Mouse (Mus musculus) megakaryocyte-erythroid progenitor cell, adult 5-6 weeks (primary cell): ENCODE data around the gene Fam129c. TPM values are rescaled to one million over a fixed set of nuclear protein-coding genes. Genes with fewer than 3 reads are reported as not detected.

Source experiments
- ATAC-seq: replicated peaks from 2 replicates; pipeline ENCODE4 v1.8.0; 2016; ENCODE audit warnings: mild to moderate bottlenecking, inconsistent platforms; ENCODE audit not compliant: severe bottlenecking, poor library complexity, low FRiP score, low TSS enrichment
- total RNA-seq, 2 experiments: library from RNA; stranded (forward) in 1 of 2; stranded (reverse) in 1 of 2; fragments of 200-1000, 215-1000 nt in 1 of 2; fragments of >200 nt in 1 of 2; fragmentation: Nextera tagmentation in 1 of 2; gene quantifications; 2 replicates each; pipeline ENCODE4 v1.2.3; 2014 to 2017

The Fam129c gene
- total RNA-seq, 2 experiments from 2014 or later = 0.14 to 42.5 TPM

DNA sequence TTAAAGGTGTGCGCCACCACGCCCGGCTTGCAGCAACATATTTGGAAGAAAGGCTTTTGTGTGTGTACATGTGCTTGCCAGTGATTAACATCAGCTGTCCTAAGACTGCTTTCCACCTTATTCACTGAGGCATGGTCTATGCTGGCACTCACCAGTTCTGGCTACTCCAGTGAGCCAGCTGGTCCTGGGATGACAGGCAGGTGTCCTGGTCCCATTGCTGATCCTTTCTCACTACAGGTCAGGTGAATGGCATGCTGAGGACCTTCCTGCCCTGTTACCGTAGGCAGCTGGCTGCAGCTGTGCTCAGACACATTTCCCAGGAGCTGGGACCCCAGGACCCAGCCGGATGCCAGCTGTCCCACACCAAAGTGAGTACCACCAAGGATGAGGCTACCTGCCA lies 1.4 kb downstream of the Fam129c start:
- ATAC-seq = no peak

DNA sequence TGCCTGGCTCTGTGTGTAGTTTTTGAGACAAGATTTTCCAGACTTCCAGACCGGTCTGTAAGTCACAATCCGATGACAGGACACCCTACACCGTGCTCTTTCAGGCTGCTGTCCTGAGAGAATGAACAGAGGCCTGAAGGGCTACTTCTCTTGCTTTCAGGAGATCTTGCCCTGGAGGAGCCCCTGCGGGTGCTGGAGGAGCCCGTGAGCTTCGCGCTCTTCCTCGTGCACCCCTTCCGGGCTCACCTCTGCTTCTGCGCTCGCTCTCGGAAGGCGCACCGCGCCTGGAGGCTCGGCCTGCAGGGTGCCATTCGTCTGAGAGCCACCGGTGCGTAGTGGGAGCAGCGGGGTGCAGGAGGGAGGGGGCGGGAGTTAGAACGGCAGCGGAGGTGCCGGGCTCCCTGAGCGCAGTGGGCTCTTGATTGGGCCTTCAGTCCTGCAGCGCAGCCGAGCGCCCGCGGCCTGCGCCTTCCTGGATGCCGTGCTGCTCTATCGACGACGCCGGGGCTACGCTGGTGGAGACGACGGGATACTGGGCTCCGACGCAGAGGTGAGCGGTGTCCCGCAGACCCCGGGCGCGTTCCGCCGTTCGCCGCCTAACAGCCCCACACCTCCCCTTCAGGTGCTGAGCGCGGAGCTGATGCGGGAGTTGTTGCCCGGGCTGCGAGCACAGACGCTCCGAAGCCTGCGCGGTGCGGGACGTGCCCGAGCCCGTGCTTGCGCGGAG lies 4.7 kb downstream of the Fam129c start:
- 0 out of 2 replicates have a peak, but pooled peaks have one; percentile 18 for ATAC-seq

DNA sequence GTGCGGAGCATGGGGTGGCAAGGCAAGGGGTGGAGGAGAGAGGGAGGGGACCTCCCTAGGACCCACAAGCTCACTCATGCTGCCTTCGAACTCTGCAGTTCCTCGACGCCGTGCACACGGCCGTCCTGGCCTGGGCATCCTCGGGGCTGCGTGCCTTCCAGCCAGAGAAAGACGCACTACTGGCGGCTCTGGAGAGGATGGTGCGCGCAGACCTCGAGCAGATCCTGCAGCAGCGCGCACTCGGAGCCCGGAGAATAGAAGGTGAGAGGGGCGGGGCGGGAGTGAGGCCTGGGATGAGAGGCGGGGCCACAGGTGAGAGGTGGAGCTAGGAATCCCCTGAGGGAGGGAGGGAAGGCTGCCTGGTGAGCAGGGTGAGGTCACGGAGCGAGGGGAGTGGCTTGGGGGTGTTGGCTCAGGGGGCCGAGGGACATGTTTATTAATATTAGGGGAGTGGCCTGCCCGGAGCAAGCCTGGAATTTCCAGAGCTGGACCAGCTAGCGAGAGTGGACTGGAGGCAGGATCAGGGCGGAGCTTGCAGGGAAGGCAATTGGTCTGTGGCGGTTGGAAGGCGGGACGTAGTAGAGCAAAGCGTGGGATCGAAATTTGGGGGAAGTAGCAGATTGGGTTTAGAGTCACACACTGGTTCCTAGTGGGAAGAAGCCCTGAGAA lies 5.4 kb downstream of the Fam129c start:
- 0 out of 2 replicates have a peak, but pooled peaks have one; percentile 23 for ATAC-seq

DNA sequence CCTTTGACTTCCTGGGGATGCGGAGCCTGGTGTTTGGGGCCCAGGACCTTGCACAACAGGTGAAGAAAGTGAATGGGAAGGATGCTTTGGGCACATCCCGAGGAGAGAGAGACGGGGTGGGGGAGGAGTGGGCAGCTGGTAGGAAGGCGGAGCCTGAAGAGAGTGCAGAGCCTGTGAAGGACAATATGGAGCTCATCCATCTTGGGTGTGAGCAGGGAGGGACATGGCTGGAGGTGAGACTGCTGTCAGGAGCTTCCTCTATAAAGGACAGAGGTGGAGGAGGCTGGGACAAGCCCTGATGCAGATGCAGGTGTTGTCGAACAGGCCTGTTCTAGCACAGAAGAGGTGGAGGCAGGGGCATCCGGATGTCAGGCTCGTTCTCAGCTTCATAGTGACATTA lies 6.6 kb downstream of the Fam129c start:
- no peak for ATAC-seq

DNA sequence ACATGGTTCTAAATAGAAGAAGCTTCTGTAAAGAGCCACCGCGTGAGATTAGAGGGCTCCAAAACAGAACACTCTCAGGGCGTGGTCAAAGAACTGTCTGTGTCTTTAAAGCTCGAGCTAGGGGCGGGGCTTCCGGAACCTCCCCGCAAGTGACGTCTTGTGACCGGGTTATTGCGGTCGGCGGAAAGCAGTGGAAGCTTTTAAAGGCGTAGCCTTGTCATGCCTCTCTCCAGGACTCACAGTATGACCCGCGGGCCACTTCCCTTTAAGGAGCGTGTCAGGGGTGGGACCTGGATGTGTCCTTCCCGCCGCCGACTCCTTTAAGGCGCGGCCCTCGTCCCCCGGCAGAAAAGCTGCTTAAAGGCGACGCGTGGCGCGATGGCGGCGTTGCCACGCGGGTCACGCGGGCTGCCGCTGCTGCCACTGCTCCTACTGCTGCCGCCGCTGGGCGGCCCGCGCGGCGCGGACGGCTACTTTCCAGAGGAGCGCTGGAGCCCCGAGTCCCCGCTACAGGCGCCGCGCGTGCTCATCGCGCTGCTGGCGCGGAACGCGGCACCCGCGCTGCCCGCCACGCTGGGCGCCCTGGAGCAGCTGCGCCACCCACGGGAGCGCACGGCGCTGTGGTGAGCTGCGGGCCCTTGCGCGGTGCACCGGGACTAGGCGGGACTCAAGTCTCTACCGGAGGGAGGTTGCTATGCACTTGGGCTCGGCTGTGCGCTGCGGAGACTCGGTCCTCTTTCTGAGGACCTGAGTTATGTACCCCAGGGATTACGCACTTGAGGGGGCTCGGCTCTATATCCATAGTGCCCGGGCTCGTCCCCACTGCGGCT lies 13.6 kb downstream of the Fam129c start, which contains the start of gene Colgalt1:
Colgalt1 (plus strand) TSS at position 177 of the 830 bp plus-strand sequence.
- peak; percentile 98 for ATAC-seq

DNA sequence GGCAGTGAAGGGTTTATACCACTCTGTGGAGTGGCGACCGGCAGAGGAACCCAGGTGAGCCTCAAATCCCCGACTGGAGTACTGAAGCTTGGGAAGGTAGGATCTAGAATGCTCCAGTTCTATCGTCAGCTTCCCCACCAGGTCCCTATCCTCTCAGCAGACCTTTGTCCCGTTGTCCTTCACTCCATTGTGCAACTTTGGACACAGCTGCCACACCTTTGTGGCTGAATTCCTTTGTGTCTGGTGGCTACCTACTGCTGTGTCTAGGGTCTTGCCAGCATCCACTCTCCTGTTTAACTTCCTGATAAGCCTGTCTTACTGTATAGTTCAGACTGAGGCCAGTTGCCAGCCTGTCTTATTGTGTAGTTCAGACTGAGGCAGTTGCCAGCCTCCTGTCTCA lies 14.7 kb downstream of the Fam129c start:
- ATAC-seq = no peak

DNA sequence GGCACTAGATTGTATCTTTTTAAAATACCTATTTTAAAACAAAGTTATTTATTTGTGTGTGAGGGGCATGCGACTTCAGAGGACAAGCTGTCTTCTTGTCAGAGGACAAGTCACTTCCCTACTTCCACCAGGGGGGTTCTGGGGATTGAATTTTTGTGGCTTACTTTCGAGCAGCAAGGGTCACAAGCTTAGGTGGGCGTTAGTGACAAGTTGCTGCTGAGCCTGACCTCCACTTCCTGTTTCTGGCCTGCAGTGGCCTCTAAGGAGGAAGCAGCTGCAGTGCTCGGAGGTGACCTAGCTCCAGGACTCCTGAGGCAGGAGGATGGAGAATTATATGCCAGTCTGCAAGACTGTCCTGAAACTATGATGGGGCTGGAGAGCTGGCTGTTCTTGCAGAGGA lies 16.0 kb downstream of the Fam129c start:
- no peak for ATAC-seq

DNA sequence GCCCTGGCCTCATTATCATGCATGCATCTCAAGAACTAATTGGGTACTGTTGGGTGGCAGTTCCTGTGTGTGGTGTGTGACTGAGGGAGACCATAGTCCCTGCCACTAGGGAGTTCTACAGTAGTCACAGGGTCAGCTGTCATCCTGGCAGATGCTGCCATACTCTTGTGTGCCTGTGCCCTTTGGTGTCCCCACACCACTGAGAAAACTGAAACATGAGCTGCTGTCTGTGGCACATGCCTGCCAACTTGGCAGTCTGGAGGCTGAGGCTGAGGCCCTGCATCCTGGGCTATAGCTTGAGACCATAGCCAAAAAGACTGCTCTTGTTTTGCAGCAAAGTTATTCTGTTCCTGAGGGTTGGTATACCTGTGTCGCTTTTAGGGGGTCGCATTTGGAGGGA lies 22.3 kb downstream of the Fam129c start:
- no peak for ATAC-seq

DNA sequence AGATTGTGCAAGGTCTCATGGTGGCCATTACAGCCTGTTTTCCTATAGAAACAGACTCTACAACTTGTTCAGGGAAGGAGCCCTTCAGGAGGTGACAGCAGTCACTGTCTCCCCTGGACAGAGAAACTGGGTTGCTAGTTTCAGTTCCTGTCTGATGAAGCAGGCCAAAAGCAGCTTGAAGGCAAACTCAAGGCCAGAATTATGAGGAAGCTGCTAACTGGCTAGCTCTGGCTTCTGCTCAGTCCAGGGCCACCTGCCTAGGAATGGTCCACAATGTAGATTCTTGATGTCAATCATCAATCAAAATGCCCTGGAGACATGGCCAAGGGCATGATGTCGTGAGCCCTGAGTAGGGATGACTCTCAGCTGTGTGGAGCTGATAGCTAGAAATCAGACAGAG lies 27.6 kb downstream of the Fam129c start:
- ATAC-seq = no peak

DNA sequence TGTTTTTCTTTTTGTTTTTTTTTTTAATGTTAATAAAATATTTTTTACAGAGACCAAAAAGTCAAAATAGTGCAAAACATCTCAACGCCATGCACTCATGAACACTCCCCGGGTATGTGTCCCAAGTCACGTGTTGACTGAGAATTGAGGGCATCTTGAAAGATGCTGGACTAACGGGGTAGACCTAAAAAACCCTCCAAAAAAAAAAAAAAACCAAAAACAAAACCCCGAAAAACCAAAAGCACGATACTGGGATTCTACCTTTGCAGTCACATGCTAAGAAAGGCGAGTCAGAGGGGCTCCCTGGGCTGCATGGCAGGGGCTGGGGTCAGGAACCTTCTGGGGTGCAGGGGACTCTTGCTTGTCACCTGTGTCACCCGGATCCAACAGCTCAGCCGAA lies 29.3 kb downstream of the Fam129c start:
- no peak for ATAC-seq

DNA sequence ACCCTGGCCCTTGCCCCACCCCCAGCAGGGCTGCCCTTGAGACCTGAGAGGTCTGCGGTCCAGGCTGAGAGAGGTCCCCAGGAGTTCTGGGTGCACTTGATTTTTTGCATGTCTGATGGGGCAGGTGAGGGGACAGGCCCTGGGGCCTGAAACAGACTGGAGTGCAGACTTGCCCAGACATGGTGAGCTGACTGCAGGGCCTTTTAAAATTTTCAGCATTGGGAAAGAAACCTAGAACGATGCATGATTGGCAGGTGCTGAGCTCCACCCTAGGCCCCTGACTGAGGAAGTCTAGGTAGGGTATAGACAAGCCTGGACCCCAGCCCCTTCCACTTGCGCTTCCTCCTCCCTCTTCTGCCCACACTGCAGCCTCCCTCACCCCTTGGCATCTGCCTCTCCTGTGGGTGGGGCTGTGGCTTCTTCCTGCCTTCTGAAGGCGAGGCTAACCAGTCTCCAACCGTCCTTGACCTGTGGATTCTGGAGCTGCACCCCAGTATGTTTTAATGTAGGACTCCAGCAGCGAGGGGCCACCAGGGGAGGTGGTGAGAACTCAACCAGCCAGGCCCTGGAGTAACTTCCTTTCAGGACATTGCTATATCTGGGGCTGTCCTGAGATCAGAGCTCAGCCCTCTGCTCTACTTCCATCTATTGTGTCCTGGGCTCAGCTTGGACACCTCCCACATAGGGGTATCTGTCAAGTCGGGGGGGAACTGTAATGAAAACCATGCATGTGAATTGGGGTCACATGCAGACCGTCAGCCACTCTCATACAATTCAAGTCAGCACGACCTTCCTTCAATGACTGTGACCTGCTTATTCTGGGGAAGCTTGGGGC lies 30.0 kb downstream of the Fam129c start:
- no peak; the same call in 1 of the 2 replicates for ATAC-seq

DNA sequence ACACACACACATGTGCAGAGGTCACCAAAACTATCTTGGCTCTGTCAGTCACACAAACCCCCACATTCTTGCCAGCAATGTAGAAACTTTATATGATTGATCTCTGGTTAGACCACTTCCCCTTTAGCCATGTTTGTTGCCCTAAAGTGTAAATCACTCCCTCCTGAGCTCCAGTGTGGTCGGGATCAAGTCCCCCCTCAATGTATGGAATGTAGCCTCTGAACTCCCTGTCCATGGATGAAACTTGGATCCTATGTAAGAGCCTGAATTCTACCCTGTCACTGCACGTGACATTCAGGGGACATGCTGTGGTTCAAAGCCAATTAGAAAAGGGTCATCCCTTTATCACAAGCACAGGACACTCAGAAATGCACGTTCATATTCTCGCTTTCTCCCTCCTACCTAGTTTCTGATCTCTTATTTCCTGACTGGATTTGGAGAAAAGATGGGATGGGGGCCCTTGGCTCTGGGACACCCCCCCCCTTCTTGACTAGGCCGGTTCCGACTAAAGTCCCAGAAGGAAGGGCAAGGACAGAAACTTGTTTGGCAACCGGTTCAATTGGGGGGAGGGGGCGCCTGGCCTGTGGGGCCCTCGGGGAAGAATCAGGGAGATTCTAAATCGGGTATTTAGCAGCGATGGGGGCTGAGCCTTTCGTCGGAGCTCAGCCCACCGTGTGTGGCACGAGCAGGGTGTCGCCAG lies 31.1 kb downstream of the Fam129c start:
- no peak for ATAC-seq

DNA sequence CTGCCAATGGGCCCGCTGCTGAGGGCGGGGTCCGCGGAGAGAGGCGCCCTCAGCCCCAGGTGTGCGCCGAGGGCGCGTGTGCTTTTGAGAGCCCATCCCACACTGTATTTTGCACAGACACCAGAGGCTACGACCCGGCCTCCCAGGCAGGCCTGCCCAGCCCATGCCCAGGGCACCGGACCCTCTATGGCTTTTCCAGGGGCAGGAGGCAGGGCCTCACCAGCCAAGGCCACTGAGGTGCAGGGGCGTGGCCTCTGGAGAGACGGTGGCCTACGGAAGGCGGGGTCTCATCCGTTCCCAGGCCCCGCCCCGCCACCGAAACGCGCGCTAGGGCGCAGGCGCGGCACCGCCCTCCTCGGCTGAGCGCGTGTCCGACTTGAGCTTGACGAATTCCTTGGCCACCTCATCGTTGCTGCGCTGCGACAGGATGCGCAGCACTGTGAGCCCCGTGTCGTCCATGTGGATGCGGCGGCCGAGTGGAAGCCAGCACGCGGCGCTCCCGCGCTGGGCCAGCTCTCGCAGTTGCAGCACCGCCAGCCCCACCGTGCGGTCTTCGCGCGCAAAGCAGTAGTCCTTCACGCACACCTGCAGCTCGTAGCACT lies 31.7 kb downstream of the Fam129c start:
- ATAC-seq = peak; percentile 74

DNA sequence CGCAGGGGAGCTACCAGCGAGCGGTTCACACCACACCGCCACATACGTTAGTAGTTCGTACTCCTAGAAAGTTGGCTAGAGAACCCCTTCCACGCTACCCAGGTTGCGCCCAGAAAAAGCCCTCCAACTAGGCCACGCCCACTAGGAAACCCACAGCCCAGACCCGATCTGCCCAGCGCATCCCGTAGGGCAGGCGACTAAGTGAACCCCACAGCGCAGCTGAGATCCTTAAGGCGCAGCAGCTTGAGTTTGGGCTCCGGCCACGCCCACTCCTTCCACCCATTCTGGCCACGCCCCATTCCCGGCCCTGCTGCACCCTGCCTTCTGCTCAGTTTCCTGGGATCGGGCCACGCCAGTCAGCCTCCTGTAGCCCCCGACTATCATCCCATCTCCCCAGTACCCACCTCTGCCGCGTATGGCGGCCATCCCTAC lies 32.3 kb downstream of the Fam129c start:
- ATAC-seq = no peak

DNA sequence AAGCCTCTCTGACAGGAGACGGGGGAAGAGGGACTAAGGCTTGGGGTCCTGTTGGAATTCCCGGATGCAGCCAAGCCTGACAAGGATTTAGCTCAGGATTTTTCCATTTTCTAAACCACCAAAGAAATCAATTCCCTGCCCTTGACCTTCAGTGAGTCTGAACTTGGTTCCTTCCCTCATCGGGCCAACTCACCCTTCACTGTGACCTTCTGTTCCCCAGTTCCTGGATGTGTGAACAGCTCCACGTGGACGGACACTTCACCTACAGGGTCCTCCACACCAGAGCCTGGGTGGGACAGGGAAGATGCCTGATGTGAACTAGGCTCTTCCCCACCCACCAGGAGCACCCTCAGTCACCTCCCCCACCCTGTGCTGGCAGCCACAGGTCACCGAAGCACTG lies 33.3 kb downstream of the Fam129c start:
- no peak for ATAC-seq

DNA sequence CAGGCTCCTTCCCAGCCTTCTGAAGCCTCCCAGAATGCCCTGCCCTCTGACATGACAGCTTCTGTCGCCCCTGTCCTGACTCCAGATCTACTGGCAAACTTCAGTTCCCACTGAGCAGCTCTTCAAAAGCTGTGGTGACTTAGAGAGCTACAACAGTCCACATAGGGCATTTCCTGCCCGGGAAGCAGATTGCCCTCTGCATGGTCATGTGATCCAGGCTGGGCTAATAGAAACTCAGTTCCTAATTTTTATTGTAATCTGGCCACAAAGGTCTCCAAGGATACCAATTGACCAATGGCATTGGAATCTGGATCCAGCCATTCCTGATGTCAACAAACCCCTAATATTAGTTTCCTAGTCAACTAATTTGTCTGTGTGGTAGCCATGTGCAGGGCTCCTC lies 34.4 kb downstream of the Fam129c start:
- ATAC-seq = no peak

DNA sequence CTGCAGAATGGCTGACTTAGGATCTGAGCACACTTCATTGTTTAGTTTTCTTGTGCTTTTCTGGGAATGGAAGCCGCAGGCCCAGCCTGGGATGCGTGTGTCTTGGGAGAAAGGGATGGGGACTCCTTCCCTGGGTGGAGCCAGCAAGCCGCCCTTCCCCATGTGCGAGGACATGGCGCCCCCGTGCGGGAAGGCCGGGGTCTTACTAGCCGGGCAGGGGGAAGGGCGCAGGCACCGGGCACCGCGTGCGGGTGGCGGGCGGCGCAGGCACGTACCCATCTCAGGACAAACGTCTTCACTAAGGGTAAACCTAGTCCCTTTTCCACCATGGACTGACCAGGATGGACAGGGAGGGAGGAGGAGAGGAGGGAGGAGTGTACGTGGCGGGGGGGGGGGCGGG lies 35.7 kb downstream of the Fam129c start:
- ATAC-seq = no peak

DNA sequence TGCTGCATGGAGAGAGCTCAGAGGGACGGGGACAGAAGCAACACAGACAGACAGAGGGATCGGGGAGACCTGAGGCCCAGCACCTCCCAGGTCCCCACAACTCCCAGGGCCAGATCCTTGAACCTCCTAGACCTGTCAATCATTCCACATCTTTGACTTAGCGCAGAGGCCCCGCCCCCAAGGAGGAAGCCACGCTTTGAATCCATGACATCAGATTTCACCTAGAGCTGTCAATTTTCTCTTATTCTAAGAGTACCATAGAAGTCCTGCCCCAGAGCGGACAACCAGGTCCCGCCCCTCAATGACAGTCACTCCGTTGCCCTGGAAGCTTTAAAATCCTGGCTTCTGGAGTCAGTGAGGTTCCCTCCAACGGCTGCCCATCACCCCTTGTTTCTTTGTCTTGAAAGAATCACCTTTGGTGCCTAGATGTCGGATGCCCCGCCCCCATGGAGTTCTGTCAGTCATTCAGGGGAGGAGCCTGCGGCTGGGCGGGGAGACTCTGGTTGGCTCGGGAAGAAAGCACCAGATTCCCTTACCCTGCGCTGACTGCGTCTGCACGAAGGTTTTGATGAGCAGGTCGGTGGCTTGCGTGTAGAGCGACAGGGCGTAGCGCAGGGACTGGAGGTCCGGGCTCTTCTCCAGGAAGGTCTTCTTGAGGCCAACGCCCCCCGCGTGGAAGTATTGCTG lies 36.7 kb downstream of the Fam129c start:
- peak; percentile 75 for ATAC-seq
